Mouse (Mus musculus) megakaryocyte, embryonic 14.5 days (primary cell): ENCODE measurements at regions not wholly inside any gene's neighbourhood (a gene's known extent, or its start where the extent isn't known, plus 50 kb on each side); places are given as distances from the start of the nearest gene placed in this dataset.

Source experiments
- H3K27me3 ChIP-seq: replicated peaks from 2 replicates; pipeline ENCODE3; 2012; ENCODE audit warnings: inconsistent platforms
- H3K36me3 ChIP-seq: replicated peaks from 2 replicates; pipeline ENCODE3; 2012; ENCODE audit warnings: low read length, inconsistent platforms, mixed read lengths
- H3K4me1 ChIP-seq: 2 replicates; pipeline ENCODE4 v1.6.1; 2012; ENCODE audit warnings: inconsistent platforms
- H3K4me3 ChIP-seq: replicated peaks from 2 replicates; pipeline ENCODE3; 2012; ENCODE audit warnings: moderate library complexity, mild to moderate bottlenecking, inconsistent platforms
- H3K9me3 ChIP-seq: 2 replicates; pipeline ENCODE4 v1.6.1; 2012; ENCODE audit warnings: inconsistent platforms
- FLI1 ChIP-seq: IDR thresholded peaks from 2 replicates; pipeline ENCODE4 v1.6.1; 2012; ENCODE audit warnings: low read length, inconsistent platforms, mixed read lengths
- GATA1 ChIP-seq: IDR thresholded peaks from 3 replicates; pipeline ENCODE4 v1.6.1; 2012; ENCODE audit warnings: mixed read lengths, low read length, inconsistent platforms, borderline replicate concordance

DNA sequence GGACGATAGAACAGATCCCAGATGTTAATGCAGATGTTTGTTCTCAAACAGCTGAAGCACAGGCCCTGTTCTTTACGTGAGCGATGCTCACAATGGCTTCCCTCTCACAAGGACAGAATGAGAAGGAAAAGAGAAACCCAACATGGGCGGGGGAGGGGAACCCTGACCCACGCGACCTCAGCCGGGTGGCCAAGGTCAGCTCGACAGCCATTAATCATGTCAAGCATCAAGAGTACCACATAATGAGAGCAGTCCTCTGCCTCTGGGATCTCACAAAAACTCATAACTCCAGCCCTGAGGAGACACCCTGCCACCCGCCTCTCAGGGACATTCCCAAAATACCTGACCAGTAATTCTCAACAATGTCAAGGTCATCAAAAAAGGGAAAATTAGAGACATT is 100.0 kb upstream of the Cbln4 start:
- no peak for TF ChIP-seq FLI1
- no peak for TF ChIP-seq GATA1
- Histone ChIP-seq H3K36me3 (no peaks in the 10 kb centered on the region), H3K4me3 (no peak overlapping the region), H3K9me3 (peaks cover 83% of the 10 kb centered on the region), H3K27me3 (no peaks in the 10 kb centered on the region), H3K4me1 (no peaks in the 10 kb centered on the region)

- H3K36me3 ChIP-seq: no peaks in the 10 kb centered on the region
- no peaks in the 10 kb centered on the region for H3K27me3 ChIP-seq
- peaks cover 91% of the 10 kb centered on the region for H3K9me3 ChIP-seq
- TF ChIP-seq FLI1: no peak
- TF ChIP-seq GATA1: no peak
- H3K4me1 ChIP-seq: no peaks in the 10 kb centered on the region
- no peak overlapping the region for H3K4me3 ChIP-seq
Observed at GRCm38 (mm10) chr2:172148736-172149135, 99.6 kb upstream of the Mc3r start.

- Histone ChIP-seq H3K9me3 (peaks cover 83% of the 10 kb centered on the region), H3K4me3 (no peak overlapping the region), H3K27me3 (no peaks in the 10 kb centered on the region), H3K4me1 (no peaks in the 10 kb centered on the region), H3K36me3 (no peaks in the 10 kb centered on the region)
- TF ChIP-seq FLI1: no peak
- no peak for TF ChIP-seq GATA1
Observed at GRCm38 (mm10) chr2:172149734-172150133, 98.6 kb upstream of the Mc3r start.

- TF ChIP-seq FLI1: no peak
- TF ChIP-seq GATA1: no peak
- H3K27me3 ChIP-seq: no peaks in the 10 kb centered on the region
- H3K4me1 ChIP-seq: no peaks in the 10 kb centered on the region
- H3K9me3 ChIP-seq: peaks cover 83% of the 10 kb centered on the region
- no peaks in the 10 kb centered on the region for H3K36me3 ChIP-seq
- H3K4me3 ChIP-seq: no peak overlapping the region
Observed at GRCm38 (mm10) chr2:172150898-172151297, 97.4 kb upstream of the Mc3r start.

DNA sequence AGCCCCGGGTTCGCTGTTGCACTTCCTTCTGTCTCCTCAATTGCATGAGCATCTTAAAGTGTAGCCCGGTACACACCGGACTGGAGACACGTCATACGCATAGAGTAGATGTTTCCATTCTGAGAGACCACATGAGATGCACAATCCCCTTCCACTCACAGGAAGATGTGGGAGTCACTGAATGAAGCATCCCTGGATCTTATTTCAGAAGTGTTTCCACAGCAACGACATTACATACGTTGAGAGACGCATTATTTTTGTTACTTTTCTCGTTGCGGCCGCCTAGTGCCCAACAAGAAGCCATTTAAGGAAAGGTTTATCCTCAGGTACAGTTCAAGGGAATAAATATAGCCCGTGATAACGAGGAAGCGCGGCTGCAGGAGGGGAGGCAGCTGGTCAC is 88.4 kb upstream of the Mc3r start:
- TF ChIP-seq FLI1: no peak
- no peak for TF ChIP-seq GATA1
- no peaks in the 10 kb centered on the region for H3K4me1 ChIP-seq
- H3K36me3 ChIP-seq: no peaks in the 10 kb centered on the region
- H3K9me3 ChIP-seq: peaks cover 67% of the 10 kb centered on the region
- H3K27me3 ChIP-seq: no peaks in the 10 kb centered on the region
- no peak overlapping the region for H3K4me3 ChIP-seq

GRCm38 (mm10) chr2:172177371-172177770 is 70.9 kb upstream of the Mc3r start:
- TF ChIP-seq FLI1 (no peak), GATA1 (no peak)
- H3K4me3 ChIP-seq: no peak overlapping the region
- H3K4me1 ChIP-seq: no peaks in the 10 kb centered on the region
- no peaks in the 10 kb centered on the region for H3K36me3 ChIP-seq
- H3K27me3 ChIP-seq: no peaks in the 10 kb centered on the region
- peaks cover 51% of the 10 kb centered on the region for H3K9me3 ChIP-seq

GRCm38 (mm10) chr2:172179301-172179700 is 69.0 kb upstream of the Mc3r start:
- H3K4me3 ChIP-seq: no peak overlapping the region
- TF ChIP-seq GATA1 (no peak), FLI1 (no peak)
- H3K27me3 ChIP-seq: no peaks in the 10 kb centered on the region
- no peaks in the 10 kb centered on the region for H3K36me3 ChIP-seq
- no peaks in the 10 kb centered on the region for H3K4me1 ChIP-seq
- peaks cover 43% of the 10 kb centered on the region for H3K9me3 ChIP-seq

DNA sequence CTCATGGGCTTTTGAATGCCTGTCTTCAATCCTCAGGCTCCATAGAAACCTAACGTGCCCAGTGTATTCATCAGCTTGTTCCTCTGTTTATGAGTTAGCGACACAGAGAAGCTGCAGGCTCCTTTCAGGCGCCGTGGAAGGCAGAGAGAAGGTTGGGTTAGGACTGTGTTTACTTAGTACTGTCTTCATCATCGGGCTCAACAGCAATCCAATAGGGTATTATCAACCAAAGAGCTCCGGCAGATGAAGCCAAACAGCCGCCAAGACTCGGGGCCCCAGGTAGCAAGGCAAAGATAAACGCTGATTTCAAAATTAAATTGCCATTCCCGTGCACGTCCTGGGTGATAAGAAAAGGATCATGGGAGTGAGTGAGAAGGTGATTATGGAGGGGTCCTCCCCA is 50.5 kb upstream of the Mc3r start:
- peaks cover 85% of the 10 kb centered on the region for H3K9me3 ChIP-seq
- H3K4me1 ChIP-seq: no peaks in the 10 kb centered on the region
- no peaks in the 10 kb centered on the region for H3K27me3 ChIP-seq
- H3K36me3 ChIP-seq: no peaks in the 10 kb centered on the region
- TF ChIP-seq FLI1 (no peak), GATA1 (no peak)
- H3K4me3 ChIP-seq: no peak overlapping the region
